Mouse (Mus musculus) midbrain, embryonic 15.5 days (tissue): ENCODE results near the gene Hmga2. TPM values are rescaled to one million over a fixed set of nuclear protein-coding genes. Genes with fewer than 3 reads are reported as not detected.

Experiments used
- ATAC-seq: fragments of 200-750 bp; cut with Nextera tagmentation; replicated peaks from 2 replicates; pipeline ENCODE4 v1.8.0; 2017; ENCODE audit warnings: moderate TSS enrichment
- H3K27ac ChIP-seq: fragments of 300-500 bp; sonication (generic); 2 replicates; pipeline ENCODE4 v1.5.1; 2015; ENCODE audit warnings: mild to moderate bottlenecking, inconsistent platforms
- H3K27me3 ChIP-seq: fragments of 300-500 bp; sonication (generic); replicated peaks from 2 replicates; pipeline ENCODE4 v1.6.1; 2015; ENCODE audit warnings: inconsistent platforms
- H3K36me3 ChIP-seq: fragments of 300-500 bp; sonication (generic); replicated peaks from 2 replicates; pipeline ENCODE4 v1.6.1; 2015; ENCODE audit warnings: inconsistent platforms
- H3K4me1 ChIP-seq: fragments of 300-500 bp; sonication (generic); 2 replicates; pipeline ENCODE4 v1.6.1; 2015; ENCODE audit warnings: inconsistent platforms
- H3K4me2 ChIP-seq: fragments of 300-500 bp; sonication (generic); 2 replicates; pipeline ENCODE4 v1.6.1; 2015; ENCODE audit warnings: inconsistent platforms, mild to moderate bottlenecking, moderate library complexity
- H3K4me3 ChIP-seq: fragments of 300-500 bp; sonication (generic); 2 replicates; pipeline ENCODE4 v1.5.1; 2015; ENCODE audit warnings: mild to moderate bottlenecking, inconsistent platforms
- H3K9ac ChIP-seq: fragments of 300-500 bp; sonication (generic); 2 replicates; pipeline ENCODE4 v1.6.1; 2015; ENCODE audit warnings: mild to moderate bottlenecking, inconsistent platforms
- H3K9me3 ChIP-seq: fragments of 300-500 bp; sonication (generic); 2 replicates; pipeline ENCODE4 v1.6.1; 2016; ENCODE audit warnings: inconsistent platforms
- WGBS: fragments of 180-500 bp; shearing (Covaris S2); methylation state at CpG from one replicate; pipeline ENCODE4 v1.1.7; 2015; ENCODE audit warnings: mixed read lengths; 5-methylcytosine and 5-hydroxymethylcytosine counted together
- polyA plus RNA-seq: library from polyadenylated mRNA; unstranded; fragments of >200 nt; fragmentation: Nextera tagmentation; extraction: Ambion mirVana; gene quantifications from 2 replicates; pipeline ENCODE4 v1.2.1, GENCODE M21; 2015

Gene Hmga2
- polyA plus RNA-seq: 1.0 and 1.1 TPM in 2 replicates

DNA sequence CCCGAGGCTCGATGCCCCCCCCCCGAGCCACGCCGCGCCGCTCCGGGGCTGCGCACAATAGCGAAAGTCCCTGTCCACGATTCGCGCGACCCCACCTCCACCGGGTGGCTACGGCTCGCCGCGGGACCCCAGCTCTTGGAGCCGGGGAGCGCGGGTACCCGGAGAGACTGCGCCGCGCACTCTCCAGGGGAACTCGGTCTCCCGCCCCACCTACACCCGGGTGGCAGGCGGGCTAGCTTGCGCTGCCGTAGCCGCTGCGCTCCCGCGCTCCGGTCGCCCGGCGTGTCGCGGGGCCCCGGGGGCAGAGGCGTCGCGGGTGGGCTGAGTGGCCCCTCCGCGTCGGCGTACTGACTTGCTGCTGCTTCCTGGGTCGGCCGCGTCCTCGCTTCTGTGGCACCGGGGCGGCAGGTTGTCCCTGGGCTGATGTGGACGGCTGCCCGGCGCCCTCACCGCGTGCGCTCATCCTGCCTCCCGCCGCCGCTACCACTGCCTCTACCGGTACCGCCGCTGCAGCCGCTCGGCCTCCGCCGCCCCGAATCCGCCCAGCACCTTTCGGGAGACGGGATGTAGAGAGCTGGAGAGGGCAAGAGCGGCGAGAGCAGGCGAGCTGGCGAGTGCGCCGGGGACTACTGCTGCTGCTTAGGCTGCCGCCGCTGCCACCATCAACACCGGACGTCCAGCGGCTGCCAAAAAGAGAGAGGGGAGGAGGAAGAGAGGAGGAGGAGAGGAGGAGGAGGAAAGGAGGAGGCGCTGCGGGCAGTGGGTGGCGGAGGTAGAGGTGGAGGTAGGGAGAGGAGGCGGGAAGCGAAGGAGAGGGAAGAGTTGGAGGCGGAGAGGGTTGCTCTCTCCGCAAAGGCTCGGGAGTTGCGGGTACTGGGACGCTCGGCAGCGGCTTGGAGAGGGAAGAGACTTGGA lies at the start of gene Hmga2:
TSS of gene Hmga2 (minus strand) at position 869 of the 915 bp plus-strand sequence.
- Histone ChIP-seq H3K9me3 (no peaks in the 10 kb centered on the region), H3K4me2 (peak within 1 kb of the TSS; percentile 99), H3K27ac (peak within 1 kb of the TSS; percentile 56), H3K27me3 (peaks cover 17% of the 10 kb centered on the region; the same call in 1 of the 2 replicates), H3K36me3 (no peaks in the 10 kb centered on the region), H3K4me3 (peak within 1 kb of the TSS; percentile 61), H3K4me1 (peaks cover 43% of the 10 kb centered on the region), H3K9ac (peak within 1 kb of the TSS; percentile 53)
- WGBS: under 1% methylated on average over 99 of the region's 99 CpGs
- ATAC-seq: peak; percentile 58

DNA sequence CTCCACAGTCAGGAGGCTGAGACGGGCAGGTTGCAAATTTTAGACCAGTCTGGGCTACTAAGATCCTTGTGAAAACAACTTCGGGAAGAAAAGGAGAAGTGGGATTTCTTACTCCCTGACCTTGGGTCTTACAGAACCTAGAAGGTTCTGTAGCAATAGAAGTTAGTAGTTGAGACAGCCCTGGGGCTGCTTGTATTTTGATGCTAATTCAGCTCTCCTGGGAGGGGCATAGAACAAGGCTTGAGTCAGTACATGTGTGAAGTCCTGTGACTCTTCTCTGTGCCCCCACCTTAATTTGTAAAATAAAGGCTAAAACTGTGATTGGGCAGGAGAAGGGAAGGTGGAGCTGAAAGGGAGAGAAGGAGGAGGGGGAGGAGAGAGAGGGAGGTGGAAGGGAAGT lies 46.7 kb upstream of the Hmga2 start:
- H3K36me3 ChIP-seq: no peaks in the 10 kb centered on the region
- H3K9me3 ChIP-seq: no peaks in the 10 kb centered on the region
- H3K4me1 ChIP-seq: no peaks in the 10 kb centered on the region
- H3K27me3 ChIP-seq: no peaks in the 10 kb centered on the region
- no peak overlapping the region for H3K9ac ChIP-seq
- no peak overlapping the region for H3K4me3 ChIP-seq
- no peak for ATAC-seq
- no peak overlapping the region for H3K27ac ChIP-seq
- no peak overlapping the region for H3K4me2 ChIP-seq
- WGBS: 92% methylated on average over 2 of the region's 2 CpGs

DNA sequence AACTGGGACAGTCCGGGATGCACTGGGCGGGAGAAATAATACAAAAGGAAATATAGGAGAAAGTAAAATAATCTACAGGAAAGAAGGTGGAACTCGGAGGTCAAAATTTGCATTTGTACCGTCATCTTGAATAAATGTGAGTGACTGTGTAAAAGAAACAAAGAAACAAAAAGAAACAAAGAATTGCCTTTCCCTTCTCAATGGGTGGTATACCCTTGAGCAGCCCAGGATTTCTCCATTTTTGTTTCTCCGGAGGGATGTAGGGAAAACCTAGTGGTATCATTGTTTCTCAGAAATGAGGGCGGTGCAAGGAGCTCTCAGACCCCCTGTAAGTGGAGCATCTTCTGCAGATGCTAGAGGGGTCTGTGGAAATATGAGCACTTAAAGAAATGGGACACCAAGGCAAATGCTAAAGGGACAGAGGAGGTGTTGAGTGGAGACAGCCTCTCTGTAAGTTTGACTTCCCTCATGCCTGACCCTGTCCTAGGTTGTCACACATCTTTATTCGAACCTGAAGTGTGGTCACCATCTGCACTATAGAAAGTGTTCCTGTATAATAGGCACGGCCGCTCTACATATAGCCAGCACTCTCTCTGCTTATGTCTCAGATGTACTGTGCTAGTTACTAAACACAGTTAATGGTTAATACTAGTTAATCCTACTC lies 45.8 kb upstream of the Hmga2 start:
- Histone ChIP-seq H3K9ac (no peak overlapping the region), H3K9me3 (no peaks in the 10 kb centered on the region)
- WGBS: 65% methylated on average over 9 of the region's 9 CpGs

DNA sequence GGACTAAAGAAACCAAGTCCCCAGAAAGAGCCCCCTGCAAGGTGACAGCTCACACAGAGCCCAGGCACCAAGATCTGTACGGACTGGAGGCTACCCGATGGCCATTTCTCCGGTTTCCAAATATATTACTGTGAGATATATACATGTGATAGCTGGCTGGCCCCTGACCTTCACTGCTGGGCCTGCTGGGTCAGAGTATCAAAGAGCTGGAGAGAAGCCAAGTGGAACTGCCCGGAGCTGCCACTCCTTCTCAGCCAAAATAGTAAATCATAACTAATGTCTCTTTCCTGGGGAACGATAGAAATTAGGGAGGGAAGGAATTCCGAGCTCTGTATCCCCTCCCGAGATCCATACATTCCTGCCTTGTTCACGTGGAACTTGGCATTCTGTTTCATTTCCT lies 40.0 kb upstream of the Hmga2 start:
- Histone ChIP-seq H3K4me3 (no peak overlapping the region), H3K4me2 (no peak overlapping the region), H3K4me1 (no peaks in the 10 kb centered on the region), H3K27me3 (no peaks in the 10 kb centered on the region), H3K9ac (no peak overlapping the region), H3K36me3 (no peaks in the 10 kb centered on the region), H3K9me3 (no peaks in the 10 kb centered on the region), H3K27ac (no peak overlapping the region)
- ATAC-seq: no peak
- WGBS: 76% methylated on average over 8 of the region's 8 CpGs

More for the DNA sequence above, 45.8 kb upstream of the Hmga2 start:
- H3K27me3 ChIP-seq: no peaks in the 10 kb centered on the region
- no peak overlapping the region for H3K4me3 ChIP-seq
- H3K36me3 ChIP-seq: no peaks in the 10 kb centered on the region
- no peak for ATAC-seq
- H3K27ac ChIP-seq: no peak overlapping the region
- no peak overlapping the region for H3K4me2 ChIP-seq
- no peaks in the 10 kb centered on the region for H3K4me1 ChIP-seq

DNA sequence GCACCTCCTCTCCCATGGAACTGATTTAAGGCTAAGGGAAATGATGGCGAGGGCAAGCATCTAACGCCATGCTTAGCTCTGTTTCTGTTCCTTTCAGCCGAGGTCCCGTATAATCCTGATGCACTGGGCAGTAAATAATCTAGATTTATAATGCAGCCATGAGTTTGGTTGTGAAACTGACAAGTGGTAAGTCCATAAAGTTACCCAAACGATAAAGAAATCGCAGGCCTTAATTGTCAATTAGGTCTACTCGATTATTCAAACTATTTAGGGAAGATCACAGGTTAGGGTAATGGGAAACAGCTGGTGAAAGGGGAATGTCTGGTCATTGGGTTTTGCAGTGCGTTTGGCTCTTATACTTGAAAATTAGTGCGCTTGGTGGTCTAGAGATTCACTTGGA lies 37.5 kb upstream of the Hmga2 start:
- no peaks in the 10 kb centered on the region for H3K9me3 ChIP-seq
- H3K4me3 ChIP-seq: no peak overlapping the region
- no peaks in the 10 kb centered on the region for H3K27me3 ChIP-seq
- H3K9ac ChIP-seq: no peak overlapping the region
- WGBS: 79% methylated on average over 9 of the region's 9 CpGs
- ATAC-seq: no peak
- no peaks in the 10 kb centered on the region for H3K36me3 ChIP-seq
- no peak overlapping the region for H3K27ac ChIP-seq
- no peaks in the 10 kb centered on the region for H3K4me1 ChIP-seq
- no peak overlapping the region for H3K4me2 ChIP-seq

DNA sequence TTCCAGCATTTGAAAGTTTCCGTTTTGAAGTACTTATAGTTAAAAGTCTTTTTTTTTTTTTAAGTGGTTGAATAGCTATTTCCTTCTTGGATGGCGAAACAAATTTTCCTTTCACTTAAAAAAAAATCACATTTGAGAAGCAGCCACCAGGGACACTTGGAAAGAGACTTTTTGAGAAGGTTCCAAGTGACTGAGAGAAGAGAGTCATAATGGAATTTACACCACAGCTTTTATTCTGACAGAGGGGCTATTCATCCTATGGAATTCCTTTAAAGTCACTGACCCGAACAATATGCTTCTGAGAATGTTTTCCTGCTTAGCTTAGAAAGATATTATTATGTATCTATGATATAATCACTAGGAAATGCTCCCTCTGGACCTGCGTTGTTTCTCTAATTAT lies 36.7 kb upstream of the Hmga2 start:
- no peak overlapping the region for H3K4me2 ChIP-seq
- ATAC-seq: no peak
- H3K9me3 ChIP-seq: no peaks in the 10 kb centered on the region
- H3K4me1 ChIP-seq: no peaks in the 10 kb centered on the region
- no peak overlapping the region for H3K9ac ChIP-seq
- no peaks in the 10 kb centered on the region for H3K36me3 ChIP-seq
- no peak overlapping the region for H3K4me3 ChIP-seq
- H3K27ac ChIP-seq: no peak overlapping the region
- no peaks in the 10 kb centered on the region for H3K27me3 ChIP-seq
- WGBS: 57% methylated on average over 4 of the region's 4 CpGs

DNA sequence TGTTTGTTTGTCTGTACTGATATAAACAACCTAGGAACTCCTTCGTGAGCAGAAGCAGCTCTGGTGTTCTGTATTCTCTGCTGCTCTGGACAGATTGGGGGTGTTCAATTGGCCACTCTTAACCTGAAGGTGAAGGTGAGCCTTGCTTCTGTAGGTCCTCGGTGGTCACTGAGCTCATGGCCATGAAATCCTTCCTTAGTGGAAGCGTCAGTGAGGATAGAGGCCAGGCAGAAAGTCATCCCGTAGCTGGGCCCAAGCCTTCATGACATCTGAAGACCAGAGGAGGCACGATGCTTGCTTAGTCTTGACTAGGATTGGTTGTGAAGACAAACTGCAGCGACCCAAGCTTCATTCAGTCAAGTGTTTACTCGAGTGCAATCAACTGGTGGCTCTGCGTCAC lies 35.9 kb upstream of the Hmga2 start:
- WGBS: 91% methylated on average over 8 of the region's 8 CpGs
- H3K4me3 ChIP-seq: no peak overlapping the region

DNA sequence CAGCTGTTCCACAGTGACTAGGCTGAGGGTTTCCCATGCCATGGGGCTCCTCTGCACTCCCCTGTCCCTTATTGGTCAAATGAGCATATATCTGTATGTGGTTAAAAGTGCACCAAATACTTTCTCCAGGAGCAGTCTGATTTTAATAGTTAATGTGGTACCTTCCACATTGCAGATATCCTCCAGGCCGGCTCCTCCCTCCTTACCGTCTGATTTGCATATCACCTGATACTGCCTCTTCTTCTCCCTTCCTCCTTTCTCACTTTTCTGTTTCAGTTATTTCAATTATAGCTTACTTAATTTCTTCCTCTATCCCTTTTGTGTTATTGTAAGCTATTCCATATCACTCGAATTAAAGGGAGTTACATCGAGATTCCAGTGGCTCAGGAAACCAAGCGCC lies 27.7 kb upstream of the Hmga2 start:
- Histone ChIP-seq H3K36me3 (no peaks in the 10 kb centered on the region), H3K4me3 (no peak overlapping the region), H3K4me2 (no peak overlapping the region), H3K27ac (no peak overlapping the region), H3K9me3 (no peaks in the 10 kb centered on the region), H3K9ac (no peak overlapping the region), H3K4me1 (no peaks in the 10 kb centered on the region), H3K27me3 (no peaks in the 10 kb centered on the region)
- ATAC-seq: no peak
- 86% methylated on average over 5 of the region's 5 CpGs for WGBS

More for the DNA sequence above, 35.9 kb upstream of the Hmga2 start:
- no peak for ATAC-seq
- no peaks in the 10 kb centered on the region for H3K4me1 ChIP-seq
- no peaks in the 10 kb centered on the region for H3K36me3 ChIP-seq
- H3K27ac ChIP-seq: no peak overlapping the region
- H3K4me2 ChIP-seq: no peak overlapping the region
- no peaks in the 10 kb centered on the region for H3K27me3 ChIP-seq
- no peaks in the 10 kb centered on the region for H3K9me3 ChIP-seq
- no peak overlapping the region for H3K9ac ChIP-seq

DNA sequence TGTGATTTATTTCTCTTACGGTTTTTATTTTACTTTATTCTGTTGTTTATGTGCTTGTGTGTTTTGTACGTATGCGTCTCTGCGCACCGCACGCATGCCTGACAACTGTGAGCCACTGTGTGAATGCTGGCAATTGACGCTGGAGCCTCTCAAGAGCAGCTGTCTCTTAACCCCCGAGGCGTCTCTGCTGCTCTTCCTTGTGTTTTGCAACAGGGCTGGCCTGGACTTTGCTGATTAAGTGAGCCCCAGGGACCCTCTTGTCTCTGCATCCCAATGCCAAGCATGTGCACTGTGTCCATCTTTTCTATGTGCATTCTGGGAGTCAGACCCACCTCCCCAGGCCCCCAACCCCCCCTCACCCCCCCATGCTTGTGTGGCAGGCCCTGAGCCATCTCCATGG lies 24.5 kb upstream of the Hmga2 start:
- Histone ChIP-seq H3K4me1 (no peaks in the 10 kb centered on the region), H3K9ac (no peak overlapping the region), H3K4me3 (no peak overlapping the region), H3K9me3 (no peaks in the 10 kb centered on the region), H3K4me2 (no peak overlapping the region), H3K36me3 (no peaks in the 10 kb centered on the region), H3K27me3 (no peaks in the 10 kb centered on the region), H3K27ac (no peak overlapping the region)
- no peak for ATAC-seq
- 42% methylated on average over 9 of the region's 9 CpGs for WGBS

DNA sequence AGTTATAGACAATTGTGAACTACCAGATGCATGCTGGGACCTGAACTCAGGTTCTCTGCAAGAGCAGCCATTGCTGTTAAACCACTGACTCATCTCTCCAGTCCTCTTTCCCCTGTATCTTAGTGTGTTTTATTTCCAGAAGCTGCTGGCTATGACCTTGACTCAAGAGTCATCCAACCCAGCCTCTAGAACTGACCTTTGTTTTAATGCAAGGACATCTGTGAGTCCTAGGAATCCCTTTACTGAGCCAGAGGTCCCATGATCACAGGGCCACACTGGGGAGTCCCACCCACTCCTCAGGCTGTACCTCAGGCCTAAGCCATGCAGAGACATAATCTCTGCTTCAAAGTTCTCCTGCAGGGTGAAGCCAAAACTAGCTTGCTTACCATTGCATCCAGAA lies 21.8 kb upstream of the Hmga2 start:
- no peaks in the 10 kb centered on the region for H3K4me1 ChIP-seq
- no peaks in the 10 kb centered on the region for H3K27me3 ChIP-seq
- H3K27ac ChIP-seq: no peak overlapping the region
- no peak for ATAC-seq
- no peaks in the 10 kb centered on the region for H3K9me3 ChIP-seq
- no peaks in the 10 kb centered on the region for H3K36me3 ChIP-seq
- no peak overlapping the region for H3K4me3 ChIP-seq
- H3K4me2 ChIP-seq: no peak overlapping the region
- no peak overlapping the region for H3K9ac ChIP-seq

DNA sequence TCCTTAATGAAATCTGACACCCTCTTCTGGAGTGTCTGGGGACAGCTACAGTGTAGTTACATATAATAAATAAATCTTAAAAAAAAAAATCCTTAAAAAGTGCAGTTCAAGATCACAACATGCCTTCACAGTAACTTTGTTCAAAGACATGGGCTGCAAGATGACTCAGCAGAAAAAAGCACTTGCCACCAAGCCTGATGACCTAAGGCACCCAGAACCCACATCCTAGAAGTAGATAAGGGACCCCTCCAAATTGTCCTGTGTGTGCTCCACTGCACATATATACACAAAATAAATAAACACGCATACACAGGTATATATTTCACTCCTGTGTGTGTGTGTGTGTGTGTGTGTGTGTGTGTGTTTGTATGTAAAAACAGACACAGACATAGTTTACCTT lies 18.4 kb upstream of the Hmga2 start:
- Histone ChIP-seq H3K4me3 (no peak overlapping the region), H3K9me3 (no peaks in the 10 kb centered on the region), H3K4me1 (no peaks in the 10 kb centered on the region), H3K27me3 (no peaks in the 10 kb centered on the region), H3K4me2 (no peak overlapping the region), H3K36me3 (no peaks in the 10 kb centered on the region), H3K27ac (no peak overlapping the region), H3K9ac (no peak overlapping the region)
- 100% methylated on average over 1 of the region's 1 CpGs for WGBS
- ATAC-seq: no peak

DNA sequence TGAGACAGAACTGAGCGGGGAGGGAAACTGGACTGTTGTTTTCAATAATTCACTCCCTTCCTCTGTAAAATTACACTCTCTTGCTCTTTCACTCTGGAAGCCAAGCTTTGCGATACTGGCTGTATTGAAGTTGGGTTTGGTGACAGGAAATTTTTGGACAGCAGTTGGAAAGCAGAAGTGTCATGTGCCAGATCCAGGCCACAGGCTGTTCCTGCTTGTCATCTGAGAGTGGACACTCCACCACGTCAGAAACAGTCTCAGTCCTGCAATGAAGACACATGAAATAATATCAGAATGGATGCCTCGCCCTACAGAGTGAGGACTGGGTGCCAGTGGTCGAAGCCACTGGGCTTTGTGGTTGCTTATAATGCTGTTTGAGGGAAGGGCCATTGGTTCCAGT lies 15.2 kb upstream of the Hmga2 start:
- Histone ChIP-seq H3K27ac (no peak overlapping the region), H3K9me3 (0 out of 2 replicates have a peak, but pooled peaks cover 3% of the 10 kb centered on the region)

More for the DNA sequence above, 15.2 kb upstream of the Hmga2 start:
- WGBS: 90% methylated on average over 5 of the region's 5 CpGs
- ATAC-seq: no peak
- Histone ChIP-seq H3K4me2 (no peak overlapping the region), H3K4me3 (no peak overlapping the region), H3K4me1 (no peaks in the 10 kb centered on the region), H3K36me3 (no peaks in the 10 kb centered on the region), H3K9ac (no peak overlapping the region), H3K27me3 (no peaks in the 10 kb centered on the region)
